Mouse (Mus musculus) layer of hippocampus, adult 9-10 months (tissue): ENCODE measurements around the gene Rbmy.
"Not testable (repeated sequence)": the region's sequence is repeated elsewhere in the genome, so short reads cannot be mapped to it uniquely, and the experiment has no call there.

Experiments used
- DNase-seq: peaks from one replicate; pipeline ENCODE4 v3.0.0; 2022; ENCODE audit warnings: low spot score

Gene Rbmy

GRCm38 (mm10) chrY:2830380-2830779 is at the start of gene Rbmy, which contains the start of gene Gm10256:
Gene Rbmy (plus strand): TSS chrY:2830680.
Gene Gm10256 (plus strand): TSS chrY:2830699.
- not testable (repeated sequence) for DNase-seq

GRCm38 (mm10) chrY:2796105-2796504 is 34.4 kb upstream of the Rbmy start, which contains the start of gene Gm4064:
Gene Gm4064 (minus strand): TSS chrY:2796205.
- not testable (repeated sequence) for DNase-seq
